Mouse (Mus musculus) thymus, postnatal 14 days (tissue): ENCODE data around the gene Hmmr.
A peak's percentile ranks its signal among the peaks of the same experiment; 100 is the strongest.
"Not testable (repeated sequence)": the region's sequence is repeated elsewhere in the genome, so short reads cannot be mapped to it uniquely, and the experiment has no call there.

Experiments used
- DNase-seq: peaks from one replicate; pipeline ENCODE4 v3.0.0; 2021

The Hmmr gene

DNA sequence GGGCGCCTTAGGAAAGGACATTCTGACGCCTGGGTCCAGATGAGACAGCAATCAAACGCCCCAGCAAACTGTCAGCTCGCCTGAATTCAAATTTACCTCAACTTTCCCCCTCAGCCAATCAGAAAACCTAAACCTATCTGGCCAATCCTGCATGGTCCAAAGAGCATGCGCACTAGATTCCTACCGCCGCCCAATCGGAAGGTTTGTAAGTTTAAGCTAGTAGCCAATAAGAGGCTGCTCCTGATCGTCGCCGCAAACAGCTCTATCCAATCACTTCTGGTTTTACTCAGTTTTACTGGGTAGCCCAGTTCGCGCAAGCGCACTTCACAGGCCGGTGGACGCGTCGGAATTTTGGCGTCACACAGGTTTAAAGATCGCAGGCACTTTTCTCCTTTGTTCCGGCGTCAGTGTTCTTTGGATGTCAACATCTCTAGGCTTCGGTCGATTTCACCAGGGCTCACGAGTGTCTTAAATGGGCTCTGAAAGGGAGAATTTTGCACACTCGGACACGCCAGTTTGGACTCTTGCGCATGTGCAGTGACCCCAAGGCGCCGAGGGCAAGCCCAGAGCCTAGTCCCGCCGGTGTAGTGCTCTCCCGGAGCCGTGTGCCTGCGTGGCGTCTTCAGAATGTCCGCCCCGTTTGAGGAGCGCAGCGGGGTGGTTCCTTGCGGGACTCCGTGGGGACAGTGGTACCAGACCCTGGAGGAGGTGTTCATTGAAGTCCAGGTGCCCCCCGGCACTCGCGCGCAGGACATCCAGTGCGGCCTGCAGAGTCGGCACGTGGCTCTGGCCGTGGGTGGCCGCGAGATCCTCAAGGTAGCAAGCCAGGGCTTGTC is at the start of gene Hmmr, which contains the start of gene Nudcd2:
Hmmr (minus strand) TSS at position 84 of the 836 bp plus-strand sequence.
Nudcd2 (plus strand) TSS at position 329 of the 836 bp plus-strand sequence.
- DNase-seq: peak; percentile 92

DNA sequence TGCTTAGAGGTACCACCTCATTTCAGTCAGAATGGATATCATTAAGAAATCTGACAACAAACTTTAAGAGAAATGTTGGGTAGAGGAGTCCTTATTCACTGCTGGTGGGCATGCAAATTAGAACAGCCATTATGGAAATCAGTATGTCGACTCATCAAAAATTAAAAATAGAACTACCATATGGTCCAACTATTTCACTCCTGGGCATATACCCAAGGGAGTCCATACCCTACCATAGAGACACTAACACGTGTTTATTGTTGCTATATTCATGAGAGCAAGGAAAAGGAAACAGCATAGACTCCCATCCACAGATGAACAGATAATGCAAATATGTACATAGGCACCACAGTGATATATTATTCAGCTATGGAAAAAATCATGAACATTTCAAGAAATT is 48.6 kb upstream of the Hmmr start:
- no peak for DNase-seq

DNA sequence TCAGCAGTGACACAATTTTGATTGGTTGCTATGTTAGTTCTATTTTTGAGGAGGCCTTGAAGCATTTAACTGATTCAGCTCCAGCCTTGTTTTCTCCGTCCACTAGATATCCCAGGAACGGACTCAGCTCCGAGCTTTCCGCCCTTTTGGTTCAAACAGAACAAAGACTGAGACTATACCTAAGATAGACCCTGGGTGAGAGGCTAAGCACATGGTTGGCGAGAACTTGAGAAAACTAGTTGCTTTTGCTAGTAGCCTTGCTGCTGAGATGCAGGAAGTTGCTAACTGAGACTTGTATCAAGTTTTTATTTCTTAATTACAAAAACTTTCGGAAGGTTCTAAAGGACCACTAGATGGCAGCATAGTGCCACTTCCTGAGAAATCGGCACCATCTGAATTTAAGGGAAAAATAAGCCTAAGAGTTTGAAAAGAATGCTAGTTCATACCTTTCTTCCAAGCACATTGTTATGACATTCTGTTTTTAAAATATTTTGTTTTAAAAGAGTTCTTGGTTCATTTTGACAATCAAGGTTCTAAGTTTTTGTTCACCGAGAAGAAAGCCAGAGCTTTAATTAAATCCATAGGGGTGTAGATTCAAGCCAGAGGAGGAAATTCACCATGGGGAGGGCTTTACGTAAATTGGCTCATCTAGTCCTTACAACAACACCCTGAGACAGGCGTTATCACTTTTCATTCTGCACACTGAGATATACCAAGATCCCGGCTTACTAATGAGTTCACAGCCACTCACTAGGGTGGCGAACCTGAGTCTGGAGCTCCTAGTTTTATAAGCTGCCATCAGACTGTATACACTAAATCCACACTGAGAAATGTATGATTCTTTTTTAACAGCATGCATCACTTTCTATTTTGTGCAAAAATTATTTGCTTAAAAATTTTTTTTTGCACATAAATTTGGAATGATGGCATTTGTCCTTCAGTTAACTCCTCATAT is 42.4 kb upstream of the Hmmr start:
- DNase-seq: no peak

DNA sequence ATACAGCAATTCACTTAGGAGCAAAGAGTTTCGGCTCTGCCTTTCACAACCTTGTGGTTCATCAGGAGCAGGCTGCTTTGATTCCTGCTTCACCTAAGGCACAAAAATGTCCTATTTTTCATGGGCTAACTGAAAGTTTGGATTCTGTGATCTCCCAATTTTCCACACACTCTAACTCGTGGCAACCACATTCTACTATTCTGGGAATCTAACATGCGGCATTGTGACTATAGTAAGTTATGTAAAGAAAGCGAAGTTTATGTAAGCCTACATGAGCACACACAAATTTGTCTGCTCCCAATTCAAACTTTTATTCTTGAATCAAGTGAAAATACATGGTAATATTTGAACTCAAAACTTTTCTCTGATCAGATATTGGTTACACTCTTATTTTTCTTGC is 31.5 kb upstream of the Hmmr start:
- DNase-seq: no peak

DNA sequence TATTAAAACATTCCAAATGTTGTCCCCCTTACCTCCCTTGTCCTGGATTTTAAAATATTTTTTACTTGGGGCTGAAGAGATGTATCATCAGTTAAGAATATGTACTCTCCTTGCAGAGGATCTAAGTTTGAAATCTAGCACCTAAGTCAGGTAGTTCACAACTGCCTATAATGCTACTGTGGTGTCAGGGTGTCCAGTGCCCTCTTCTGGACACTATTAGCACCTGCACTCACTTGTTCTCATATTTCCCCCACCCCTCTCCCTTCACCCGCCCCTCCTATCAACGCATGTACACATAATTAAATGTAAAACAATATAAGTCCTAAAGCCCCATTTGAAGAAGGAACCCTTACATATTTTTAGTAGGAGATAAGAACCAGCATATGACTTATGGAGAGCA is 30.2 kb upstream of the Hmmr start:
- peak; percentile 28 for DNase-seq

DNA sequence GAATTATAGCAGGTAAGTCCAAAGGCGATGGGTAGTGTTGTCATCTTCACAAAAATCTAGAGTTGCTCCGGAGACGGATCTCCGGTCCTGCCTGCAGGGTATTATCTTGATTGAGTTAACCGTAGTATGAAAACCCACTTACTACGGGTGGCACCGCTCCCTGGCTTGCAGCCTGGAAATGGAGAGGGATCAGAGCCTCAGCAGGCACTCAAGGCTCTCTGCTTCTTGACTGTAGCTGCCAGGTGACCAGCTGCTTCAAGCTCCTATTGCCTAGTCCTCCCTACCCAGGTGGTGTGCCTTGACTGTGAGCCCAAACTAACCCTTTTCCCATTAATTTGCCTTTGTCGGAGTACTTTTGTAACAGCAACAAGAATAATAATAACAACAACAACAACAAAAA is 26.7 kb upstream of the Hmmr start:
- no peak for DNase-seq

DNA sequence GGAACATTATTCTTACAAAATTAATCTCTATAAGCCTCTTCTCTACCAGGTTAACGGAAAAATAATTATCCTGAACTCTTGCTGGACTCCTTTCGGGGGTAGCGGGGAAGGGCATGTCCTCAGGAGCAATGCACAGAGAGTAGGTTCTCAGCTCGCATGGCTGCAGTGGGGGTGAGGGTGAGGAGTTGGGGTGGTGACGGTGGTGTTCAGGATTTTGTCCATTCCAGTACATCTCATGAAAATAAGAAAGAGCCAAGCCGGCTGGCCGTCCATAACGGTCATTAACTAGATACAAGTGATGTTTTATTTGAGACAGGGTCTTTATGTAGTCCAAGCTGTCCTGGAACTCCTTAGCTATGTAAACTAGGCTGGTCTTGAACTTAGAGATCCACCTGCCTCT is 22.7 kb upstream of the Hmmr start:
- no peak for DNase-seq

DNA sequence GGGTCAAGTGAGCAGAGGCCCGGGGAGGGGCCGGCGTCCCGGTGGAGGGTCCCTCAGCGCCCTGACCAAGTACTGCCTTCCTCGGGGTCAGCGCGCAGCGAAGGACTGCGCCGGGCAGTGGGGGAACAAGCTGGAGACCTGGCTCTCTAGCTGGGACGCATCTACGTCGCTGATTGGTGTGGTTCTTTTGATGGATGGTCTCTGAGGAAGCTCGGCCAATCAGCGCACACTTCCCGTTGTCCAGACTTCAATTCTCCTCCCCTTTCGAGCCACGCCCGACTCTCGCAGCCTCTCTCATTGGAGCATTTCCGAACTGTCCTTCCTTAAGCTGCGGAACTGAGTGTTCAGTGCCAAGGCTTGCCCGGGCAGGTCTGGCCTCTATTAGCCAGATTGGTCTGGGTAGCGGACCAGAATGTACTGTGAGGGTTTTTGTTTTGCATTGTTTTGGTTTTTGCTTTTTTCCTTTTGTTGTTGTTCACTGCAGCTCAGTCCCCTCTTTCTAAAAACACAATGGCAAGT is 21.9 kb upstream of the Hmmr start, which contains the start of gene Ccng1:
Ccng1 (minus strand) TSS at position 203 of the 519 bp plus-strand sequence.
- peak; percentile 86 for DNase-seq

DNA sequence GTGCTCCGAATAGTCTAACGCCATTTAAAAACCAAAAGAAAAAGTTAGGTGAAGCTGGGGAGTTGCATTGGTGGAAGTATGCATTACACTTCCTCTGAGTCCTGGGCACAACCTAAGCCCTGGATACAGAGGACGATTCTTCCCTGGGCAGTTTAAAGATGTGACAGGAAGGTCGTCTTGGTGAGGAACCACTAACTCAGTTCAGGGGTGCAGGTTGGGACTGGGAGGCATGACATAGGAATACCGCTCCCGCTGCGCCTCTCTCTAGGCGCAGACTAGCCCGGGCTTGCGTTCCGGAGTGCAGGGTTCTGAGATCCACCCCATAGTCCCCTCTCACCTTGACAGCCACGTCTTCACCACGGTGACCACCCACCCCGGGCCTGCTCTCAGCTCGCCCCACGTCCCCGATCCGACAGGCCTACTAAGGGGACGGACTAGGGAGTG is 21.5 kb upstream of the Hmmr start:
- DNase-seq: no peak

DNA sequence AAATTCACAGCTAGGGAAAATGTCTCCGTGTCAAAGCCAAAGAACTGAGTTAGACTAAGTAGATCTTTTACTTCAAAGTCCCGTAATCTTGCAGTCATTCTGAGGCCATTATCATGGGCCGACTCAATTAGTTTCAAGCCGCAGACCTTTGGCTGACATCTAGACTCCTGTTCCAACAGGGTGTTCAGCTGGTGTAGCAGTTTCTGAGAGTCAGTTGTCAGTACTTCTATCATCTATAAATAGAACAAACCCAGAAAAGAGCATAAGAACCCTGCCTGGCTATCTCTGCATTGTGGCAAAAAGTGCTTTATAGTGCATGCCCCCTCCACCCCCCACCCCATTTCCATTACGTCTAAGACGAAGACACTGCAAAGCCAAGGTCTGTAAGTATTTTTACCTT is 20.6 kb upstream of the Hmmr start:
- DNase-seq: no peak

DNA sequence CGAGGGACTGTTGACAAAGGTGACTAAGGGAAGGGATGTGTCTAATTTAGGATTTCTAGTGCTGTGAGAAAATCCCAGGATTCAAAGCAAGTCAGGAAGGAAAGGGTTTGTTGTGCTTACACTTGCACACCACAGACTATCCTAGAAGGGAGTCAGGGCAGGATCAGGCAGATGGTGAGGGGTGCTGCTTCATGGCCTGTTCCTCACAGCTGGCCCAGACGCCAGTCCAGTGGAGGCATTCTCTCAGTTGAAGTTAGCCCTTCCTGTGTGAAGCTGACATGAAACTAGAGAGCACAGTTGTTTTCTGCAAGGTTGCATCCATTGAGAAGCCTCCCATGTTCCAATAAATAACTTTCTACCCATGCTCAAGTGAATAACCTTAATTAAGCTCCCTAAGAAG is 14.5 kb upstream of the Hmmr start:
- no peak for DNase-seq

DNA sequence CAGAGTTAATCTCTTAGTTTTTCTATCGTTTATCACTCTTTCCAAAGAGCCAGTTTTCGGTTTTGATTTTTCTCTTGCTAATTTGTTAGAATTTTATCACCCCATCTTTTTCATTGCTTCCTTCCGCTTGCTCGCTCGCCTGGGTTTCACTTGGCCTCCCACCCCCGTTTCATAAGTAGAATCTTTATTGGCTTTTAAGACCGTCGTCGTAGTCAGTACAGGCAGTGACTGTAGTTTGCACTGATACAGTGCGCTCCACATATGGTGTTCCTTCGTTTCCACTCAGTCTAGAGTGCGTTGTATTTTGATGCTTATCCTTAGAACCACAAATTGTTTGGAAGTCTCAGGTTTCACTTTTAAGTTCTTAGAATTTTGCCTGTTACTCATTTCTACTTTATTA is 13.1 kb upstream of the Hmmr start:
- DNase-seq: no peak

DNA sequence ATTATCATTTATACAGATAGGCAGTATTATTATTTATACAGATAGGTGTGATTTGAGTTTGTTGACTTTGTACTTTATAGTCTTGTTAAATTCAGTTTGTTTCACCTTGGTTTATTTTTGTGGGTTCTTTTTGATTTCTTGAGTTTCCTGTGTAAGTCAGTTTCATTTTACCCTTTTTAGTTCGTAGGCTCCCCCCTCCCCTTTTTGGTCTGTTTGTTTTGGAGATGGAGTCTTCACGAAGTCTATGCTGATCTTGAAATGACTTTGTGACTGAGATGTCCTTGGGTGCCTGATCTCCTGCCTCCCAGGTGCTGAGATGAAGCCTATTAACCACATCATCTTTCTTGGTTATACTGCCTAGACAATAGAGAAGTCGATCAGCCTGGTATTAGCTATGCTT is 11.1 kb upstream of the Hmmr start:
- no peak for DNase-seq

DNA sequence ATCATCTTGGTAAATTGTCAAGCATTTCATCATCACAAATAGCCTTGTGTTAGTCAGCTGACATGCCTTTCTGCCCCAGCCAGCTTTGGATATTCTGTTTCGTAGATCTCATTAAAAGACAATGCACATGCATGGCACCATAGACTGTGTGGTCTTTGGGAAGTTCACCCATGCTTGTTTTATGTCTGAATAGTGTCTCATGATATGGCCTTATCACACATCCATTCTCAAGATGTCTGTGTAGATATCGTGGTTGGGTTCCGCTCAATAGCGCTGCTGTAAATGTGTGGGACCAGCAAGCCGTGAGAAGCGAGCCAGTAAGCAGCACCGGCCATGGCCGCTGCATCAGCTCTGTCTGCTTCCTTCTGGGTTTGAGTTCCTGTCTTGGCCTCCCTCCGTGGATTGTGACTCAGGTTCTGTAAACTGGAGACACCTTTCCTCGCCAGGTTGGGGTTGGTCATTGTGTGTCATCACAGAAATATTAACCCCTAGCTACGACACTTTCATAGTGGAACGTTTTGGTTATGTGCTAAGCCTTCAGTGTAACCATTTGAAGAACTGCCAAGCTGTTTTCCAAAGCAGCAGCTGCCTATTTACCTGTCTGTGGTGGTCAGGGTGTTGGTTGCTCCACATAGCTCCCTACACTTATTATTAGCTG is 8.5 kb upstream of the Hmmr start:
- DNase-seq: no peak

DNA sequence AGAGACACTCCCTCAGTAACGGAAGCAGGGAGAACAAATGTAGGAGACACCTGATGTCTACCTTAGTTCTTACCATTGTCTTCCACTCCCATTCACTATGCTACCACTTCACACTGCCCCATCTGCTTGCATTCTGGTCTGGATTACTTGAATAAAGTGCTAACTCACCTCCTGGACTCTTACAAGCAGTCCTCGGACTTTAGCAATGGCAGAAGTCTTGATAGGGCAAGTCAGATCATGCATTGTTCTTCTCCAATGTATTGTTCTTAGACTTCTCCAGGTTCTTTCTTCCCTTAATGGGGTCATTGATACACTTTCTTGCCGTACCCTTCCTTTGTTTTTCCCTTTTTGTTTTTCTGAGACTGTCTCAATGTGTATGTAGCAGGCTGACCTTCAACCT is 4.1 kb upstream of the Hmmr start:
- no peak for DNase-seq

DNA sequence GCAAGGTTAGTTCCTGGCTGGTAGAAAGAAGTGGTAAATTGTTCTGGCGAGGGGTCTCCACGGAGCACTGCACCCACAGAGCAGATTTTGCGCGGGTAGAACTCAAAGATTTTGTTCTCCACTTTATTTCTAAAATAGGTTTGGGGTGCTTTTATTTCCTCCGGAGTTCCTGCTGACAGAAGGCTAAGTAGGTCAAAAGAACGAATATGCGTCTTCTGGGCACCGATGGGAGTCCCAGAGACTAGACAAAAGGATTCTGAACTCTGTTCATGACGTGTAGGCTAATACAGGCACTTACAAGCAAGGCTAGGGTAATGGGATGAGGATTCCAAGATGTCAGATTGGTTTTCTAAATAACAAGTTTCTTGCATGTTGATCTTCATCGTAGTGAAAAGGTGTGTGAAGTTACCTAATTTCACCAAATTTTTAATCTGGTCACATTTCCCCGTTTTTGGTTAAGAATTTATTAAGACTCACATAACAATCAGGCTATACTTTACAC is 1.1 kb upstream of the Hmmr start:
- no peak for DNase-seq

DNA sequence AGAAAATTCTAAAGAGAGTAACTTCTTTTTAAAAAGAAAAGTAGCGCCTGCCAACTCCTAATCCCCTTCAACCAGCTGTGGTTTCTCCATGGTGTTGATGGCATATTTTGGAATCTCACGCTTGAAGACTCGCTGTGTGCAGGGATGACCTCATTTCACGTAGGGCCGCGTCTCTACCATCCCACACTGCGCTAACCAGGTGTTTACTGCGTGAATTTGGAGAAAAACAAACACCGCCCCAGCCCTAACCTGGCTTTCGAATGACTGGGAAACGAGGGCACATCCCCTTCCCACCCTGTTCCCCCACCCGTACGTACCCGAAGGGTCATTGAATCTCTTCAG is 254 bp downstream of the Hmmr start:
- no peak for DNase-seq

DNA sequence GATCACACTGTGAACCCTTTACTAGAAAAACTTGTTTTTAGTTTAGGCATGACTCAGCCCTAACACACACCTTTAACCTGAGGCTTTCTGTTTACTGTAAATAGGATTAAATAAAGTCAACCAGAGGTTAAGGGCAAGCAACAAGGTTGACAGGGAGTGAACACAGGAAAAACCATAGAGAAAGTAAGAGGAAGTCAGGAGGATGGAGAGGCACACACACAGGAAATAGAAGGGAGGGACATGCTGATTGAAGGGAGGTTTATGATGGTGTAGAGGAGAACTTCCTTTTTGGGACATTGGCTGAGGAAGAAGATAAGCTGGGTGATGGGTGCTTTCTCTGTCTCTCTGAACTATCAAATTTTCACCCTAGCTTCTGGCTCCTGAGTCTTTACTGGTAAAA is 14.9 kb downstream of the Hmmr start:
- no peak for DNase-seq

DNA sequence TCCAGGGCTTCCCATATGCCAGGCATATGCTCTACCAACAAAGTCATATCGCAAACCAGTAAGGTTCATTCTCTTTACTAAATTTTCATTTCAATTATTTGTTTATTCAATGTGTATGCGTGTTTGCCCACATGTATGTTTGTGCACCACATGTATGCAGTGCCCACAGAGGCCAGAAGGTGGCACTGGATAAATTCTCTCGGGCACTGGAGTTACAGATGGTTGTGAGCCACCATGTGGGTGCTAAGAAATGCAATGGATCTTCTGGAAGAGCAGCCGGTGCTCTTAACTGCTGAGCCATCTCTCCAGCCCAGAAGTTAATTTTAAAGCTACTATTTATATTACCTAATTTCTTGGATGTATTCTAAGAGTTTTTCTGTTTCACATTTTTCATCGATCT is 17.7 kb downstream of the Hmmr start:
- no peak for DNase-seq

DNA sequence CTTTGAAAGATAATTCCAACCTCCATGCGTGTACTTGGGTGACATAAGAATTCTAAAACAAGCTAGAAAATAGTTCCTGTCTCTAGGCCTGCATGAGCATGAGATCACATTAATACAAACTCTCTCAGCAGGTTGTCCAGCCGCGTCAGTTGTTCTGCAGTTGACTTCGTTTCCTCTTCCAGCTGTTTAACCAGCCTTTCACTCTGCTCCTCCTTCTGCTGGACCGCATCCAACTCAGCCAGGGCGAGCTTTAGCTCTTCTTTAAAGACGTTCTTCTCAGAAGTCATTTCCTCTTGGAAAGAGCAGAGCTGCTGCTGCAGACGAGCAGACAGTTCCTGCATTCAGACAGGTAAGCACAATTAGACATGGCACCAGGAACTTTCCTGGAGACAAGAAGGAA is 19.4 kb downstream of the Hmmr start:
- no peak for DNase-seq

DNA sequence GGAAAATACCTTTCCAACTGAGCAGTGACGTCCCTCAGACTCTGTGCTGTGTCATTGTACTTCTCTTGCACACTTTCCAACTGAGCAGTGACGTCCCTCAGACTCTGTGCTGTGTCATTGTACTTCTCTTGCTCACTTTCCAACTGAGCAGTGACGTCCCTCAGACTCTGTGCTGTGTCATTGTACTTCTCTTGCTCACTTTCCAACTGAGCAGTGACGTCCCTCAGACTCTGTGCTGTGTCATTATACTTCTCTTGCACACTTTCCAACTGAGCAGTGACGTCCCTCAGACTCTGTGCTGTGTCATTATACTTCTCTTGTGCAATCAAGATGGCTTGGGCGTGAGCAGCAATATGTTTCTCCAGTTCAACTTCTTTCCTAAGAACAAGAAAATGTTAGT is 23.3 kb downstream of the Hmmr start:
- DNase-seq: not testable (repeated sequence)

DNA sequence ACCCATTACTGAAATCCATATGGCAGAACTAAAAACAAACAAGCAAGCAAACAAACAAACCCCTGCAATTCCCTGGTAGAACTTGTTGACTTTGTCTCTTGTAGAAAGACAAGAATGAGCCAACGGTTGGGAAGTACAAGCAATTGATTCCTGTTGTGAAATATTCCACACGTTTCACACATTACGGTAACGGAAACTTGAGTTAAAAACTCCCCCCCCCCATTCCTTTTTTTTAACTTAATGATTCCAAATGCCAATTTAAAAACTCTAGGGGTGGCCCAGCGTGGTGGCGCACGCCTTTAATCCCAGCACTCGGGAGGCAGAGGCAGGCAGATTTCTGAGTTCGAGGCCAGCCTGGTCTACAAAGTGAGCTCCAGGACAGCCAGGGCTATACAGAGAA is 38.1 kb downstream of the Hmmr start, which contains the start of gene Mat2b:
Mat2b (minus strand) TSS at position 101 of the 400 bp plus-strand sequence.
- DNase-seq: no peak
